Mouse (Mus musculus) B cell, adult 2 months (primary cell): ENCODE data around the gene Aipl1.
A peak's percentile ranks its signal among the peaks of the same experiment; 100 is the strongest.
"Not testable (repeated sequence)": the region's sequence is repeated elsewhere in the genome, so short reads cannot be mapped to it uniquely, and the experiment has no call there.

Experiments
- DNase-seq, 2 experiments: peaks; one replicate each; pipeline ENCODE4 v3.0.0; 2022

Aipl1 gene

DNA sequence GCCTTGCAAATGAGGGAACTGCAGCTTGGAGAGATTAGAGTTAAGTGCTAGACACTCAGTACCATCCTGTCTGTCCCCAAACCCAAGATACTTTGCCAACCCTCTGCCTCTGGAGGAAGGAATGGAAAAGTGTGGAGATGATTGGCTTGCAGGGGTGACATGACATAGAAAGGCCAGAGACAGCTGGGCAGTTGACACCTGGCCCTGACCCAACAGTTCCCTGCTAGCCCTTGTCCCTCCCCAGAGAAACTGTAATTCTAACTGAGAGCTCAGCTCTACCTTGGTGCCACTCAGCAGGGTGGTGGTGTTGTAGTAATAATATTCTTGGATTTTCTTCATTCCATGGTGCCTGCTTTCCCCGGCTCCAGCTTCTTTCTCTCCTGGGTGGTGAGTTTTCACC, 25.4 kb downstream of the Aipl1 start:
- no peak for DNase-seq

DNA sequence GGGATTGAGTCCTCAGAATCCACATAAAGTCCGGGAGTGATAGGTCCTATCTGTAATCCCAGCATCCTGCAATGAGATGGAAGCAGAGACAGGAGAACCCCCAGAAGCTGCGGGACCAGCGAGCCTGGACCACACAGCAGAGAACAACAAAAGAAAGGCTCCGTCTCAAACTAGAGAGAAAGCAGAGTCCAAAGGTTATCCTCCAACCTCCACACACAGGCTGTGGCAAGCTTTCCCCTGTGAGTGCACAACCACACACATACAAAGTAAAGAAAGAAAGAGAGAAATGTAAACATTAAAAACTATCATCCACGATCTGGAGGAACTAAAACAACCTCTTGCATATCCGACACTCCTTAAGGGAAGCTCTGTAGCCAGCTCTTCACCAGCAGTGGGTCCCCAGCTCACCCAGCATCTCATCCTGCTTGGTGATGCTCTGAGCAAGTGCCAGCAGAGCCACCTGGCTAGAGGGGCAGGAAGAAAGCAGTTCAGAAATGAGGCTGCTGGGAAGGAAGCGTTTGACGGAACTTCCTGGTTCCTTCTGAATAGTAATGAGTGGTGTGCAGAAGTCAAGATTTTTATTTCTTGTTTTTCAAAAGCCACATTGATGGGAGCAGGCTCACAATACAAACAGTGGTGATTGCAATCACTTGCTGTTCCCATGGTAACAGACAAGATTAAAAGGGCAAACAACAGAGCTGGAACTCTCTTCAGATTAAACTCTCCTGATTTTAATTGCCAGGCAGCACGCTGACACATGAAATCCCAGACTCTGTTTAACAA, 26.2 kb downstream of the Aipl1 start:
- DNase-seq: no peak

DNA sequence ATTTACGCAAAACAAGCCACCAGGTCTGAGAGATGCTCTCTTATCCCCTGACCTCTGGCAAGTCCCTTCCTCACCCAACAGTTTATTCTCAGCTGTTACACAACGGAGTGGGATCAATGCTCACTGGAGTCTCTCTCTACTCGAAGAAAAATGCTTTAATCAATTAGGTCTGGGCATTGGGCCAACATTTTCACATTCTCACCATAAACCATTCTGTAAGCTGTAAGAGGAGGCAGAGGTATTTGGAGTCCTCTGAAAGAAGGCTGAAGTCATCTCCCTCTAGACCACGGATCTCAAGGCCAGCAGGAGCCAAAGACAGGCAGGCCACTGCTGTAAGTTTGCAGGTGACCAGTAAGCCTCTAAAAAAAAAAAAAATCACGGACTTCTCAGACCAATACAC, 26.9 kb downstream of the Aipl1 start:
- no peak for DNase-seq

DNA sequence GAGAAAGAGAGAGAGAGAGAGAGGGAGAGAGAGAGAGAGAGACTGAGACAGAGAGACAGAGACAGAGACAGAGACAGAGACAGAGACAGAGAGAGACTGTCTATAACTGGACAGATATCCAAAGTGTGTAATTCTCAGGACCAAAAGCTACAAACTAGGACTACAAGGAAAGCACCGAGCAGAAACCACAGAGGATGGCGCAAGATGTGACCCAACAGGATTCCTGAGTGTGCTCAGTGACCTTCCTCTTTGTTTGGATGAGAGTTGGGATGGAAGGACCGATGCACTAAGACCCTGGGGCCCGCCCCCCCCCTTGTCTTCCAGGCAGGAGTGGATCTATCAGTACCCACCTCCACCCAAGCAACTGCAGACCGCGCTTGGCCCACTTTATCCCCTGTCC, 31.8 kb downstream of the Aipl1 start:
- DNase-seq: no peak

DNA sequence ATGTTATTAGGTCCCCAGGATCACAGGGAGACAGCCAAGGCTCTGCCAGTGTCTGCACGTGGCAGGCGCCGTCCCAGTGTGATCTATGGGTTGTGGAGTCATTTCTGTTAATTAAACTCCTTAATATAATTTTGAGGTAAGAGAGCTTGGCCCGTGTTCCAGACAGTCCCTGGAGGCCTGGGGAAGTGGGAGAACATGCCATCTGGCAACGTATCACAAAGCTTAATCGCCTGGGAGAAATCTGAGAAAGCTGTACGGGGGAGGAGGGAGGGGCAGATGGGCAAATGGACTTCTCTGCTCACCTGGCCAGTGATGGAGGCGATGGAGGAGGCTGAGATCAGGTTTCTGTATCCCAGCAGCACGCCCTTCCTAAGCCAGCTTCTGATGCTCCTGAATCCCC, 34.1 kb downstream of the Aipl1 start:
- no peak for DNase-seq

DNA sequence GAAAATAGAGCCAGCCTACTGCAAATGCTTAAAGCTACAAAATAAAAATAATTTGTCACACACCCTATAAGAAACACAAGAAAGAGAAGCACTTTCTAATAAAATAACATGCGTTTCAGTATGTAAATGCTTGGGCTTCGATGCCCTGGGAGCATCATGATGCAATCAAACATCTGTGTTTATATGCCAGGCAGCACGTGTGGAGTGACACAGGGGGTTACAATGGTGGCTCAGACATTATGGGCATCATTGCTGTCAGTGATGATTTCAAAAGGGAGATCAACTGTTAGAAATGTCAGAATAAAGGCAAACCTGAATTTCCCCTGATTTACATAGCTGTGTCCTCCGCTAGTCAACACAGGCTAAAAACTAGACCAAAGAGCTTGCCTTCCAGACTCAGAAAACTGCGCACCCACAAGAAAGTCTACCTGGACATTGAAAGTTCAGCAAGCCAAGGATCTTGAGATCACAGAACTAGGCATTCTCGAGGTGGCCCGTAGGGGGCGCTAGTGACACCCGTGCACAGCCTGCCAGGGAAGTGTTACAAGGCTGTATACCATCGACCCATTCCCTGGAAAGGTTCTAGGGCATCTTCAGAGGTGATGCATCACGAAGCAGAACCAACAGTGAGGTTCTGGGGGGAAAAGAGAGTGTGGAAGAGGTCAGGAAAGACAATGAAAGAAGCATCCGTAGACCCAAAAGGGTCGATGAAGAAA, 35.0 kb downstream of the Aipl1 start:
- DNase-seq: peak; percentile 57 to 61

DNA sequence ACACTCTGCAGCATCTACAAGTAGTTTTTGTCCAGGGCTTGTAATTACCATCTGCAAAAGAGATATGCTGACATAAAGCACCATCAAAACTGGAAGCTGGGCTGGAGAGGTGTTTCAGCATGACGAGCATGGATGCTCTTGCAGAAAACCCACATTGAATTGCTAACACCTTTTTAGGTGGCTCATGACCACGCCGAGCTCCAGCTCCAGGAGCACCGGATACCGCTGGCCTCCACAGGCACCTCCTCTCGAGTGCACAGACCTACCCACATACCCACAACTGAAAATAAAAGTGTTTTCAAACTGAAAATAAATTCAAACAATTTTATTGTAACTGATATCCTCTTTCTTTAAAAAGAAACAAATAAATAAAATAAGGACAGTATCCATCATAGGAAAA, 37.1 kb downstream of the Aipl1 start:
- no peak for DNase-seq

DNA sequence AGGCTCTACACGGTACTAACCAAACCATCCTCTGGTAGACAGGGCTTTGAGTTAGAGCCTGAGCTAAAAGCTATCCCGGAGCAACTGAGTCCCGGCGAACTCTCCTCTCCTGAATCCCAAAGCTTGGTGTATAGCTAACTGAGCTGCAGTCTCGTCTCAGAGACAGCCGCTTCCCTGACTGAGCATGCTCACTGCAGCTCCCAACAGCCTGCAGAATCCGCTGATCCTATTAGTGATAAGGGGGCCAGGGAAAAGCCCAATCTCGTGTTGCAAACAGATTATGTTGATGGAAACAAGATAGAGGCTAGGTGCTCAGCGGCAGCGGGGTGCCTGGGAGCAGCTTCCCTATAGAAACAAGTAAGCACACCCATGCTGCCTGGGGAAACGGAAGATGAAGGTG, 40.5 kb downstream of the Aipl1 start:
- DNase-seq: no peak

DNA sequence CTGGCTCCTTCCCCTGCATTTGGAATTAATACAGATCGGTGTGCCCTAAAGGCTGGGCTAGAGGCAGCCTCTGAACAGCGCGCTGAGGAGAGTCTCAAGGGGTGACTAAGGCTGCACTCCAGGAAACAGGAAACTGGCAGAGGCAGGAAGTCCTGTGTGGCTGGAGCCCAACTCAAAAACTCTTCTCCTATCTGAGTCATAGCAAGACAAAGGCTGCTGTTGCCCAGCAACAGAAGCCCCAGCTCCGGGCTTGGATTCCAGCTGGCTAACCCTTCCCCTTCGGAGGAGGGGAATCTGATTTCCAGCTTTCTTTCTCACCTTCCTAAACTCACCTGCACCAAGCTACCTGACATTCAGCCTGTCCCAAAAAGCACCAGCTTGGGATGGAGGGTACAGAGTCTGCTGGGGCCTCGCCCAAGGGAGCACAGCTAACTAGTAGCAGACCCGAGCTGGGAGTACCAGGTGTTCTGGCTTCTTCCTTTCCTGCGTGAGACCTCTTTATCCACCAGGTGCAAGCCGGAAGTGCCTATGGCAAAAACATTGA, 41.3 kb downstream of the Aipl1 start:
- DNase-seq: no peak

DNA sequence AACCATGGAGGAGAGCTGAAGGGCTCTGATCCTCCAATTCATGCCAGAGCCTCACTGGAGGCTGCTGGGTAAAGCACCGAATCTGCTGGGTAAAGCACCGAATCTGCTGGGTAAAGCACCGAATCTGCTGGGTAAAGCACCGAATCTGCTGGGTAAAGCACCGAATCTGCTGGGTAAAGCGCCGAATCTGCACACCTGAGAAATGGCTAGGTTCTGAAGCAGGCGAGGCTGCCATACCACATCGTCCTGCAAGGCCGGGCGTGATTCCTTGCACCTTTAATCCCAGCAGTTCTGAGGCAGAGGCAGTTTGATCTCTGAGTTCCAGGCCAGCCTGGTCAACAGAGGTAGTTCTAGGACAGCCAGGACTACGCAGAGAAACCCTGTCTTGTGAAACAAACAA, 44.9 kb downstream of the Aipl1 start:
- DNase-seq: no peak

DNA sequence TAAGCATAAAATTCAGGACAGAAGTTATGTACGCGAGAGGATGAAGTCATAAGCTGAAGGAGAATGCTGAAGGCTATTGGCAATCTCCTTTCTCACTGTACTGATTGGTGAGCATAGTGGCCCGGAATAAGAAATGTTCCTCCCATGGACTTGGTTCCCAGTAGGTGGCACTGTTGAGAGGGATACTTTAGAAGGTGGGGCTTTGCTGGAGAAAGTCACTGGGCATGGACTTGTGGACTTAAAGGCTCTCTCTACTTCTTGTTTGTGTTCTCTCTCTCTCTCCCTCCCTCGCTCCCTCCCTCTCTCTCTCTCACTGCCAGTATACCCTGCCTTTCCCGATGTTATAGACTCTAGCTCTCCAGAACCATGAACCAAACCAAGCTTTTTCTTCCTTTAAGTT, 45.8 kb downstream of the Aipl1 start:
- DNase-seq: peak; percentile 3 to 14

DNA sequence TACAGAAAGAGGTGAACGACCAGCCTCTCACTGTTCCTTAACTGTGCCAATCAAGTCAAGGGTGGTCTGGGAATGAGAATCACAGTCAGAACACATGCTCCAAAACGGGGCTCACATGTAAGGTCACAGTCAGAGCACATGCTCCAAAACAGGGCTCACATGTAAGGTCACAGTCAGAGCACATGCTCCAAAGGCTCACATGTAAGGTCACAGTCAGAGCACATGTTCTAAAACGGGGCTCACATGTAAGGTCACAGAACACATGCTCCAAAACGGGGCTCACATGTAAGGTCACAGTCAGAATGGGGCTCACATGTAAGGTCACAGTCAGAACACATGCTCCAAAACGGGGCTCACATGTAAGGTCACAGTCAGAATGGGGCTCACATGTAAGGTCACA, 47.9 kb downstream of the Aipl1 start:
- not testable (repeated sequence) for DNase-seq

DNA sequence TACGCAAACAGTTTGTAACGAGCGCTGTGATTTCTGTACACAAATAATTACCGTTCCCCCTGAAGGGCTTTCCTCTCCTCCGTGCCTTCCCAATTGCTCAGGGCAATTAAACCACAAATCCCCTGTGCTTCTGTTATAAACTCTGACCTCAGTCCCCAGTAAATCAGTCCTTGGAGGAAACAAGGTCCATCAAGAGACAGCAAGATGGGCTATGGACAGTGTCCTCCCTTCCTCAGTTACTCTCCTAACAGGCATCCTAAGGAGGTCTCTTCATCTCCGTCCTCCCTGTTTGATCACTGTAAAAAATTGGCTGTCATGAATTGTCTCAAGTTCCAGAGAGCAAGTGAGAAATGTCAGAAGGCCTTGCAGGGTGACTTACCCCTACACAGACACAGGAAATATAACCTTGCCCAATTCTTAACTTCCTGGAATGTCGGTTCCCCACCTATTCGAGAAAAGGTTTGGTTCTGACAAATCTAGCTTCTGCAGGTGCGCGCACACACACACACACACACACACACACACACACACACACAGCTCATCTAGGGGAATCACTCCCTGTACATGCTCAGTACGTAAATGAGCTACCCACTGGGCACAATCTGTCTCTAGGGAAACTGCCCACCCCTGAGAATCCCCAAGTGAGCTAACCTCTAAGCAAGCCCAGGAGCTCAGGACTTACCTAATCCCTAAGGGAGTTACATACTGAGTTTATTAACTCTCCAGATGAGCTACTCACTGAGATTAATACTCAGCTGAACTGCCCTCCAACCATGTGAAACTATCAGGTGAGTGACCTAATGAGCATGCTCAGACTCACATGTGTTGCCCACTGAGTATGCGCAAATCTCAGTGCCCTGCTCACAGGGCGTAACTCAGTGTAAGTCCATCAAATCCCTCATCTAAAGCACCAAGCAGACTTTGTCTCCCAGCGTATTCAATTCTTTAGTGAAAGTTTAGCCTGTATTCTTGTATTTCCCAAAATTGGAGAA, 49.9 kb downstream of the Aipl1 start:
- no peak for DNase-seq

DNA sequence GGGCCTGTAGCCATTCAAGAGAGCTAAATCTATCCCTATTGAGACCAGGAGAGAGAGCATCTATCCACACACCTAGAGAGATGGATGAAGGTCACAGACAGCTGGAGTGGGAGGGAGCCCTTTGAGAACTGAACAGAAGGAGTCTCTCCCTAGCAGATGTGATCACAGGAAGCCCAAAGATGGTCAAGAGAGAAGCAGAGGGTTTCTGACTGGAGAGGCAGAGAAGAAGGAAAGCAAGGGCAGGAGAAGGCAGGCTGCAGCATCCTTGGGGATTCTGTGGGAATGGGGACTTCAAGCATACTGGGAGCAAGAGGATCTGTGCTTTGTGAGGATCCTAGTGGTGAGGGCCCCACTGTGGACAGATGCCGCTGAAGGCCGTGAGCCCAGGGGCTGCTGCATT, 51.5 kb downstream of the Aipl1 start:
- DNase-seq: no peak

DNA sequence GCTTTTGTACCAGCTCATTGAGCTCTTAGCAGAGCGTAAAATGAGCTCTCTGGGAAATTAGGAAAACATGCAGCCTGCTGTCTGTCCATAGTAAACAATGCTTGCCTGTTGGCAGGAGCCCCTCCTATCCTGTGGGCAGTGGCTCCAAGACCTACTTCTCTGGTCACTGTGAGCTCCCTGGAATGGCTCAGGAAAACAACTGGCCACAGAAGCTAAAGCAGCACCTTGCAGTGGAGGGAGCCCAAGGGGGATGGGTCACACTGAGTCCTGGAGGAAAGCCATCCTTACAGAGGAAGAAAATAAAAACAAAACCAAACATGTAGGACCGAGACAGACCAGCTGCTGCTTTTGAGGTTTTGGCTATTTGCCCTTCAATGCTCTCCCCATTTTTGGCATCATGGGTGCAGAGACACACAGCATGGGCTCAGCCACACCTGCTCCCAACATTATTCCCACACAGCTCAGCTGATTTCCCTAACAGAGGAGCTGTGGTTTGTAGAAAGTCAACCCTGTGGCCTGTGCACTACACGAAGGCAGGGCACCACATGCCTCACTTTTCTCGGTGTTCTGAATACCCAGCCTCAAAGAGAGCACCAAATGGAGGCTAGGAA, 52.1 kb downstream of the Aipl1 start:
- no peak for DNase-seq

DNA sequence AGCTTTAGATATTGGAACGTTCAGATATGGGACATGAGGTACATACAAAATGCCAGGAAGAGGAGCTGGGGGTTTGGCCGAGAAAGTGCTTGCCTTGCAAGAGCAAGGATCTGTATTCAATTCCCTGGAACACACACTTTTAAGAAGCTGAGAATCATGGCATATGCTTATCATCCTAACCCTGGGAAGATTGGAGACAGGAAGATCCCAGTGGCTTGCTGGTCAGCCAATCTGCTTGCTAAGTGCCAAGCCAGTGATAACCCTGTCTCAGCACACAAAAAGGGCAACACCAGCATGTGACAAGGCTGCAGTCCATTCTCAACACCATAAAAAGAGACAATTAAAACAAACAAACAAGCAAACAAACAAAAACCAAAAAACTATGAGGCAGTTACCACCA, 53.2 kb downstream of the Aipl1 start:
- no peak for DNase-seq
